Mouse (Mus musculus) heart, adult 9 months (tissue): ENCODE measurements around the gene Cdk8.
"Not testable (repeated sequence)": the region's sequence is repeated elsewhere in the genome, so short reads cannot be mapped to it uniquely, and the experiment has no call there.

Experiments used
- DNase-seq, 2 experiments: peaks; one replicate each; pipeline ENCODE4 v3.0.0; 2022; ENCODE audit warnings: low spot score in 2 of 2

Cdk8 gene

GRCm38 (mm10) chr5:146230864-146231654, at the start of gene Cdk8:
Gene Cdk8 (plus strand): TSS chr5:146231230.
- peak; percentile 91 to 93 for DNase-seq

GRCm38 (mm10) chr5:146185204-146185603, 45.8 kb upstream of the Cdk8 start, which contains the start of gene 1700001J03Rik:
Gene 1700001J03Rik (minus strand): TSS chr5:146185304.
- DNase-seq, result not testable (repeated sequence)

- DNase-seq, result peak; percentile 36 to 39
Measured at GRCm38 (mm10) chr5:146187441-146187840, 43.6 kb upstream of the Cdk8 start.

- DNase-seq, result no peak
Measured at GRCm38 (mm10) chr5:146188144-146188543, 42.9 kb upstream of the Cdk8 start.

- no peak for DNase-seq
Measured at GRCm38 (mm10) chr5:146188712-146189111, 42.3 kb upstream of the Cdk8 start.

- DNase-seq, result no peak
Measured at GRCm38 (mm10) chr5:146190093-146190492, 40.9 kb upstream of the Cdk8 start.

- no peak for DNase-seq
Measured at GRCm38 (mm10) chr5:146190501-146191269, 40.3 kb upstream of the Cdk8 start.

GRCm38 (mm10) chr5:146193360-146193759, 37.7 kb upstream of the Cdk8 start:
- DNase-seq, result no peak

GRCm38 (mm10) chr5:146199073-146199472, 32.0 kb upstream of the Cdk8 start:
- DNase-seq, result no peak

GRCm38 (mm10) chr5:146199540-146199939, 31.5 kb upstream of the Cdk8 start:
- DNase-seq, result no peak

- no peak for DNase-seq
Measured at GRCm38 (mm10) chr5:146200580-146200979, 30.4 kb upstream of the Cdk8 start.

GRCm38 (mm10) chr5:146203921-146204320, 27.1 kb upstream of the Cdk8 start:
- DNase-seq, result no peak

GRCm38 (mm10) chr5:146205537-146205936, 25.5 kb upstream of the Cdk8 start:
- no peak for DNase-seq

GRCm38 (mm10) chr5:146220501-146220878, 10.5 kb upstream of the Cdk8 start:
- no peak for DNase-seq

- peak; percentile 93 to 95 for DNase-seq
Measured at GRCm38 (mm10) chr5:146220879-146221714, 9.9 kb upstream of the Cdk8 start, which contains the start of gene Rnf6. Gene Rnf6 (minus strand): TSS chr5:146221555.

GRCm38 (mm10) chr5:146221722-146222121, 9.3 kb upstream of the Cdk8 start:
- DNase-seq, result no peak

GRCm38 (mm10) chr5:146223786-146224185, 7.2 kb upstream of the Cdk8 start:
- DNase-seq, result no peak

GRCm38 (mm10) chr5:146227496-146227895, 3.5 kb upstream of the Cdk8 start:
- no peak for DNase-seq

- DNase-seq, result no peak
Measured at GRCm38 (mm10) chr5:146229869-146230650, 970 bp upstream of the Cdk8 start.

GRCm38 (mm10) chr5:146231655-146231996, 596 bp downstream of the Cdk8 start:
- DNase-seq, result no peak

GRCm38 (mm10) chr5:146232056-146232675, 1.1 kb downstream of the Cdk8 start:
- DNase-seq, result no peak
